Mouse (Mus musculus) central nervous system, embryonic 14 days (tissue): ENCODE data around the gene Gm2431. TPM values are rescaled to one million over a fixed set of nuclear protein-coding genes. Genes with fewer than 3 reads are reported as not detected.

Source experiments
- polyA plus RNA-seq: library from polyadenylated mRNA; depleted of rRNA; stranded (reverse); fragments of >200 nt; gene quantifications from 2 replicates; pipeline ENCODE4 v1.2.3, GENCODE M21; 2012; rRNA removed

Gm2431 gene
- polyA plus RNA-seq = not detected in 2 replicates

DNA sequence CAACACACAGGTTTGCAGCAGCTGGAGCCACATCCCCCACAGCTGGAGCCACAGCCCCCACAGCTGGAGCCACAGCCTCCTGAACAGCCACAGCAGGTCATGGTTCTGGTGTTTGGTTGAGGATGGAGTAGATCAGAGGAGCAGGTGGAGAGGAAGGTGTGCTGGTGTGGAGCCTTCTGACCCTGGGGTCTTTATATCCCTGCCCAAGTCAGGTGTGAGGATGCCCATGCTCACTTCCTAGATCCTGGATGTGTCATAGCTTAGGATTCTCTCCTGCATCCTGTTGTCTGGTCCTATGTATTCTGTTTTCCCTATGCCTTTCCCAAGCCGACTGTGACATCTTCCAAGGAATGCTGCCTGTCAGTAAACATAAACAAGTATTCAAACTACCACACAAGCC lies at the start of gene Gm2431:
TSS of gene Gm2431 (minus strand) at position 101 of the 400 bp plus-strand sequence.

DNA sequence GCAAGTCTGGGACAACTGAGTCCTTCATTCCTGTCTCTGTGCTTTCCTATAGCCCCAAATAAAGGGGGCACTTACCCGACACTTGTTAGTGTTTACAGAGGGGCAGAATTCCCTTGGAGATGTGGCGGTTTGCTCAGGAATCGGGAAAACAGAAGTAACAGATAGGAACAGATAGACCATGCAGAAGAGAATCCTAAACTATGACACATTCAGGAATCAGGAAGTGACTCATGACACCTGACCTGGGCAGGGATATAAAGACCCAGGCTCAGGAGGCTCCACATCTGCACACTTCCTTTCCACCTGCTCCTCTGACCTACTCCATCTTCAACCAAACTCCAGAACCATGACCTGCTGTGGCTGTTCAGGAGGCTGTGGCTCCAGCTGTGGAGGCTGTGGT lies 45.1 kb upstream of the Gm2431 start, which contains the start of gene Krtap5-4:
TSS of gene Krtap5-4 (plus strand) at position 301 of the 400 bp plus-strand sequence.

DNA sequence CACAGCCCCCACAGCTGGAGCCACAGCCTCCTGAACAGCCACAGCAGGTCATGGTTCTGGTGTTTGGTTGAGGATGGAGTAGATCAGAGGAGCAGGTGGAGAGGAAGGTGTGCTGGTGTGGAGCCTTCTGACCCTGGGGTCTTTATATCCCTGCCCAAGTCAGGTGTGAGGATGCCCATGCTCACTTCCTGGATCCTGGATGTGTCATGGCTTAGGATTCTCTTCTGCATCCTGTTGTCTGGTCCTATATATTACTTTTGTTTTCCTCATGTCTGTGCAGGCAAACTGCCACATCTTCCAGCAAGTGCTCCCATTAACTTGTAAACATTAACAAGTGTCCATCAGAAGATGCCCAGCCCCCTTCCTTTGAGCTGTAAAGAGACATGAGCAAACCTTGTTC lies 38.9 kb upstream of the Gm2431 start, which contains the start of gene Krtap5-1:
TSS of gene Krtap5-1 (minus strand) at position 101 of the 400 bp plus-strand sequence.

DNA sequence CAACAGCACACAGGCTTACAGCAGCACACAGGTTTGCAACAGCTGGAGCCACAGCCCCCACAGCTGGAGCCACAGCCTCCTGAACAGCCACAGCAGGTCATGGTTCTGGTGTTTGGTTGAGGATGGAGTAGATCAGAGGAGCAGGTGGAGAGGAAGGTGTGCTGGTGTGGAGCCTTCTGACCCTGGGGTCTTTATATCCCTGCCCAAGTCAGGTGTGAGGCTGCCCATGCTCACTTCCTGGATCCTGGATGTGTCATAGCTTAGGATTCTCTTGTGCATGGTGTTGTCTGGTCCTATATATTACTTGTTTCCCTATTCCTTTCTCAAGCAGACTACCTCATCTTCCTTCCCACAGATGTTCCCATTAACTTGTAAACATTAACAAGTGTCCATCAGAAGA lies 16.1 kb upstream of the Gm2431 start, which contains the start of gene Gm4559:
TSS of gene Gm4559 (minus strand) at position 101 of the 400 bp plus-strand sequence.

GRCm38 (mm10) chr7:142240978-142241377 lies 17.2 kb downstream of the Gm2431 start, which contains the start of gene Gm40460:
Gene Gm40460, minus strand, starts transcription at chr7:142241078.

GRCm38 (mm10) chr7:142229871-142230270 lies 28.3 kb downstream of the Gm2431 start, which contains the start of gene Krtap5-5:
Gene Krtap5-5, minus strand, starts transcription at chr7:142229971.

DNA sequence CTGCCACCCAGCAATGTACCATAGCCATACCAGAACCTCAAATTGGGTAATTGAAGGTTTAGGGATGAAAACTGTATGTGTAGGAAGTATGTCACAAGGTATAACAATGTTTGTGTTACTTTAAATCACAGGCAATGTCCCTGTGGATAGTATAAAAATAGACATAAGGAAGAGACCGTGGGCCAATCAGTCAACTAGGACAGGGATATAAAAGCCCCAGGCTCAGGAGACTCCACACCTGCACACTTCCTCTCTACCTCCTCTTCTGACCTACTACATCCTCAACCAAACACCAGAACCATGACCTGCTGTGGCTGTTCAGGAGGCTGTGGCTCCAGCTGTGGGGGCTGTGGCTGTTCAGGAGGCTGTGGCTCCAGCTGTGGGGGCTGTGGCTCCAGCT lies 46.6 kb downstream of the Gm2431 start, which contains the start of gene Gm7579:
TSS of gene Gm7579 (plus strand) at position 301 of the 400 bp plus-strand sequence.

Other genes starting within 250 kb of the Gm2431 start
- gene Mob2, start 197.3 kb downstream of the Gm2431 start, polyA plus RNA-seq = 43.3 and 45.4 TPM in 2 replicates
- gene Dusp8, start 162.5 kb downstream of the Gm2431 start, polyA plus RNA-seq = 77.4 and 81.3 TPM in 2 replicates
- gene Gm45618, start 137.6 kb downstream of the Gm2431 start, polyA plus RNA-seq = not detected in 2 replicates
- not detected in 2 replicates for gene Gm39115, start 122.3 kb downstream of the Gm2431 start, polyA plus RNA-seq
- not detected in 2 replicates for gene Gm45337, start 113.7 kb downstream of the Gm2431 start, polyA plus RNA-seq
- not detected in 2 replicates for gene Gm29735, start 101.2 kb downstream of the Gm2431 start, polyA plus RNA-seq
- gene Gm4553, start 92.6 kb downstream of the Gm2431 start, polyA plus RNA-seq = not detected in 2 replicates
- not detected in 2 replicates for gene Krtap5-2, start 82.3 kb downstream of the Gm2431 start, polyA plus RNA-seq
- not detected in 2 replicates for gene Gm10153, start 68.0 kb downstream of the Gm2431 start, polyA plus RNA-seq
- not detected in 2 replicates for gene Krtap5-3, start 57.0 kb downstream of the Gm2431 start, polyA plus RNA-seq
- not detected in 2 replicates for gene Gm7579, start 46.5 kb downstream of the Gm2431 start, polyA plus RNA-seq
- not detected in 2 replicates for gene Krtap5-5, start 28.4 kb downstream of the Gm2431 start, polyA plus RNA-seq
- gene Gm40460, start 17.3 kb downstream of the Gm2431 start, polyA plus RNA-seq = not detected in 2 replicates
- not detected in 2 replicates for gene Gm4559, start 16.0 kb upstream of the Gm2431 start, polyA plus RNA-seq
- not detected in 2 replicates for gene Krtap5-1, start 38.8 kb upstream of the Gm2431 start, polyA plus RNA-seq
- gene Krtap5-4, start 45.2 kb upstream of the Gm2431 start, polyA plus RNA-seq = not detected in 2 replicates
- 2.3 TPM in 2 replicates for gene Ifitm10, start 115.4 kb upstream of the Gm2431 start, polyA plus RNA-seq
- 0.59 and 0.71 TPM in 2 replicates for gene Gm49369, start 124.3 kb upstream of the Gm2431 start, polyA plus RNA-seq
- gene Ctsd, start 129.7 kb upstream of the Gm2431 start, polyA plus RNA-seq = 173 and 189 TPM in 2 replicates
- gene Syt8, start 176.5 kb upstream of the Gm2431 start, polyA plus RNA-seq = 0.79 TPM in 1 of 2 replicates, not detected in the other
- gene Tnni2, start 183.5 kb upstream of the Gm2431 start, polyA plus RNA-seq = 0.74 and 30.3 TPM in 2 replicates
- 9.5 and 20.4 TPM in 2 replicates for gene Lsp1, start 202.5 kb upstream of the Gm2431 start, polyA plus RNA-seq
- 1.0 and 22.7 TPM in 2 replicates for gene Tnnt3, start 240.5 kb upstream of the Gm2431 start, polyA plus RNA-seq